Mouse (Mus musculus) olfactory bulb, adult 2 months (tissue): ENCODE measurements around the gene Tspan4. TPM values are rescaled to one million over a fixed set of nuclear protein-coding genes. Genes with fewer than 3 reads are reported as not detected.

Experiments used
- H3K27ac ChIP-seq: fragments of 200-500 bp; 2 replicates; pipeline ENCODE4 v1.5.1; 2012; ENCODE audit warnings: low read depth, low read length; ENCODE audit not compliant: insufficient read depth
- H3K4me1 ChIP-seq: fragments of 200-500 bp; 2 replicates; pipeline ENCODE4 v1.6.1; 2012; ENCODE audit warnings: low read length; ENCODE audit not compliant: control insufficient read depth, insufficient read depth
- H3K4me3 ChIP-seq: fragments of 200-500 bp; 2 replicates; pipeline ENCODE4 v1.5.1; 2012; ENCODE audit warnings: mild to moderate bottlenecking, low read depth, low read length, moderate library complexity; ENCODE audit not compliant: insufficient read depth
- CTCF ChIP-seq: fragments of 200-500 bp; IDR thresholded peaks from 2 replicates; pipeline ENCODE4 v1.5.1; 2012; ENCODE audit warnings: low read depth, mild to moderate bottlenecking, low read length, moderate library complexity; ENCODE audit not compliant: insufficient read depth
- POLR2A ChIP-seq: fragments of 200-500 bp; IDR thresholded peaks from 2 replicates; pipeline ENCODE4 v1.6.1; 2012; ENCODE audit warnings: mild to moderate bottlenecking, low read depth, low read length, moderate library complexity; ENCODE audit not compliant: insufficient read depth
- WGBS: fragments of 180-500 bp; shearing (Covaris S2); methylation state at CpG from one replicate; pipeline ENCODE4 v1.1.7; 2018; 5-methylcytosine and 5-hydroxymethylcytosine counted together
- polyA plus RNA-seq: library from polyadenylated mRNA; stranded (reverse); fragments of >200 nt; gene quantifications from 2 replicates; pipeline ENCODE4 v1.2.4, GENCODE M21; 2012; ENCODE audit warnings: low replicate concordance; ENCODE audit not compliant: missing spikeins, insufficient read depth, insufficient read length

Tspan4 gene
- polyA plus RNA-seq, 1 experiment: not detected

- 75% methylated on average over 8 of the region's 8 CpGs for WGBS
- TF ChIP-seq POLR2A (no peak), CTCF (no peak)
- Histone ChIP-seq H3K4me3 (no peak overlapping the region), H3K4me1 (peaks cover 56% of the 10 kb centered on the region), H3K27ac (no peak overlapping the region)
These were observed 42.8 kb upstream of the Tspan4 start for GRCm38 (mm10) chr7:141432186-141432611.

GRCm38 (mm10) chr7:141432741-141433516, 42.1 kb upstream of the Tspan4 start:
- no peak overlapping the region for H3K27ac ChIP-seq
- peaks cover 51% of the 10 kb centered on the region for H3K4me1 ChIP-seq
- no peak overlapping the region for H3K4me3 ChIP-seq
- 83% methylated on average over 6 of the region's 6 CpGs for WGBS
- TF ChIP-seq POLR2A (no peak), CTCF (no peak)

GRCm38 (mm10) chr7:141433517-141434400, 41.3 kb upstream of the Tspan4 start:
- no peak for TF ChIP-seq CTCF
- TF ChIP-seq POLR2A: no peak
- Histone ChIP-seq H3K4me3 (peak overlapping the region; percentile 66), H3K4me1 (peaks cover 45% of the 10 kb centered on the region), H3K27ac (peak overlapping the region; percentile 19; the same call in 1 of the 2 replicates)
- WGBS: 64% methylated on average over 15 of the region's 15 CpGs

- peak overlapping the region; percentile 86 for H3K27ac ChIP-seq
- WGBS: 7% methylated on average over 8 of the region's 8 CpGs
- TF ChIP-seq CTCF (no peak), POLR2A (0 out of 2 replicates have a peak, but pooled peaks have one; percentile 33)
These were observed 40.6 kb upstream of the Tspan4 start for GRCm38 (mm10) chr7:141434464-141434863.

GRCm38 (mm10) chr7:141435129-141435855, 39.7 kb upstream of the Tspan4 start:
- H3K4me3 ChIP-seq: peak overlapping the region; percentile 66
- peak; percentile 35; the same call in 1 of the 2 replicates for TF ChIP-seq POLR2A
- TF ChIP-seq CTCF: no peak
- H3K27ac ChIP-seq: peak overlapping the region; percentile 86
- 3% methylated on average over 17 of the region's 17 CpGs for WGBS
- H3K4me1 ChIP-seq: peaks cover 39% of the 10 kb centered on the region

More at GRCm38 (mm10) chr7:141434464-141434863, 40.6 kb upstream of the Tspan4 start:
- H3K4me3 ChIP-seq: peak overlapping the region; percentile 66
- H3K4me1 ChIP-seq: peaks cover 44% of the 10 kb centered on the region

GRCm38 (mm10) chr7:141435856-141436522, 39.1 kb upstream of the Tspan4 start:
- TF ChIP-seq POLR2A (no peak), CTCF (no peak)
- H3K27ac ChIP-seq: no peak overlapping the region
- 80% methylated on average over 9 of the region's 9 CpGs for WGBS
- peaks cover 42% of the 10 kb centered on the region for H3K4me1 ChIP-seq
- no peak overlapping the region for H3K4me3 ChIP-seq

GRCm38 (mm10) chr7:141436523-141436892, 38.5 kb upstream of the Tspan4 start:
- peaks cover 42% of the 10 kb centered on the region for H3K4me1 ChIP-seq
- WGBS: 51% methylated on average over 2 of the region's 2 CpGs
- H3K27ac ChIP-seq: no peak overlapping the region
- peak overlapping the region; percentile 82; the same call in 1 of the 2 replicates for H3K4me3 ChIP-seq
- no peak for TF ChIP-seq POLR2A
- no peak for TF ChIP-seq CTCF

GRCm38 (mm10) chr7:141437178-141438120, 37.6 kb upstream of the Tspan4 start, which contains the start of gene Slc25a22:
Slc25a22 (minus strand) TSS chr7:141437892.
- peak within 1 kb of the TSS; percentile 82 for H3K4me3 ChIP-seq
- peaks cover 38% of the 10 kb centered on the region for H3K4me1 ChIP-seq
- peak within 1 kb of the TSS; percentile 81 for H3K27ac ChIP-seq
- peak; percentile 77 for TF ChIP-seq POLR2A
- TF ChIP-seq CTCF: peak; percentile 87
- WGBS: 5% methylated on average over 53 of the region's 53 CpGs
